In genomic region chrX:96329764-96330163, GRCm38 (mm10) we compare ENCODE assay signal across 10 mouse cellular contexts. TPM values are rescaled to one million over a fixed set of nuclear protein-coding genes. Genes with fewer than 3 reads are reported as not detected.
DNase-seq lines count a peak whose midpoint lies in the region; ATAC-seq and TF ChIP-seq lines count a peak whose summit lies in the region.
"Had no signal": no experiment of that assay in that cellular context is flagged by ENCODE, and none has a peak within 500 bp of the region (broad histone marks: within the 10 kb centered on the region; RNA-seq: fewer than 3 reads in every experiment).

No protein-coding gene starts in this region.

- no peaks in the 10 kb centered on the region for H3K9me3 ChIP-seq in hindbrain, embryonic 11.5 days (ENCODE audit: control insufficient read depth, low read length)
- H3K9me3 ChIP-seq in hindbrain, embryonic 13.5 days = no peaks in the 10 kb centered on the region
- H3K9me3 ChIP-seq: heart, embryonic 15.5 days had no signal

- no peak for ATAC-seq in hindbrain, embryonic 11.5 days (ENCODE audit: low FRiP score)
- no peak for ATAC-seq in hindbrain, embryonic 13.5 days (ENCODE audit: low FRiP score)
- no peak for ATAC-seq in inflammation-experienced regulatory T-cells, adult 6 months

- no peaks in the 10 kb centered on the region for H3K27me3 ChIP-seq in hindbrain, embryonic 11.5 days (ENCODE audit: control insufficient read depth, insufficient read depth, low read length)
- no peaks in the 10 kb centered on the region for H3K27me3 ChIP-seq in hindbrain, embryonic 13.5 days
- H3K27me3 ChIP-seq: heart, embryonic 15.5 days had no signal

- no peak overlapping the region for H3K27ac ChIP-seq in hindbrain, embryonic 11.5 days (ENCODE audit: low read depth, low read length)
- H3K27ac ChIP-seq in hindbrain, embryonic 13.5 days = no peak overlapping the region
- no peak overlapping the region for H3K27ac ChIP-seq in layer of hippocampus, adult 2 months
- H3K27ac ChIP-seq: heart, embryonic 15.5 days had no signal

- H3K9ac ChIP-seq in hindbrain, embryonic 11.5 days (ENCODE audit: low read depth, low read length) = no peak overlapping the region
- no peak overlapping the region for H3K9ac ChIP-seq in hindbrain, embryonic 13.5 days
- H3K9ac ChIP-seq: heart, embryonic 15.5 days had no signal

- H3K4me3 ChIP-seq in hindbrain, embryonic 11.5 days (ENCODE audit: low read depth, low read length) = no peak overlapping the region
- no peak overlapping the region for H3K4me3 ChIP-seq in hindbrain, embryonic 13.5 days
- no peak overlapping the region for H3K4me3 ChIP-seq in layer of hippocampus, adult 2 months
- H3K4me3 ChIP-seq: heart, embryonic 15.5 days had no signal

- no peaks in the 10 kb centered on the region for H3K36me3 ChIP-seq in hindbrain, embryonic 11.5 days (ENCODE audit: control insufficient read depth, insufficient read depth, low read length)
- no peaks in the 10 kb centered on the region for H3K36me3 ChIP-seq in hindbrain, embryonic 13.5 days
- H3K36me3 ChIP-seq: heart, embryonic 15.5 days had no signal

- no peaks in the 10 kb centered on the region for H3K4me1 ChIP-seq in hindbrain, embryonic 11.5 days (replicated peaks; ENCODE audit: control insufficient read depth, insufficient read depth, low read length)
- no peaks in the 10 kb centered on the region for H3K4me1 ChIP-seq in hindbrain, embryonic 13.5 days (replicated peaks)
- H3K4me1 ChIP-seq: heart, embryonic 15.5 days had no signal

- peak; percentile 70 for TF ChIP-seq CTCF in layer of hippocampus, adult 2 months (conservative IDR thresholded peaks at IDR 0.05)

- H3K4me2 ChIP-seq in hindbrain, embryonic 11.5 days (replicated peaks; ENCODE audit: low read depth, low read length) = no peak overlapping the region
- no peak overlapping the region for H3K4me2 ChIP-seq in hindbrain, embryonic 13.5 days
- H3K4me2 ChIP-seq: heart, embryonic 15.5 days had no signal

- 56% methylated on average over 4 of the region's 4 CpGs for WGBS in hindbrain, embryonic 11.5 days
- 48% methylated on average over 4 of the region's 4 CpGs for WGBS in hindbrain, embryonic 13.5 days

- peak; percentile 0 for DNase-seq in hindbrain, embryonic 11.5 days (ENCODE audit: low spot score)
- DNase-seq in 416B (ENCODE audit: low read depth) (peak; percentile 80), MEL-GATA-1-ER (ENCODE audit: extremely low read depth, low read depth) (peak; percentile 43)
- DNase-seq in layer of hippocampus, adult 2 months (ENCODE audit: low spot score in 2 of 2) = no peak
- DNase-seq in thymus, postnatal 0 days (ENCODE audit: low spot score) = no peak
- DNase-seq in urinary bladder, postnatal 4 days (ENCODE audit: low spot score in 2 of 2) = no peak

RNA-seq across cellular contexts. Expression of gene Vsig4, which starts 36.5 kb away (rescaled TPM):
- 0.14 TPM in 1 of 2 replicates, not detected in the other for polyA plus RNA-seq in hindbrain, embryonic 11.5 days (2014; fragmentation: Nextera tagmentation; extraction: Ambion mirVana)
- not detected in 2 replicates for polyA plus RNA-seq in hindbrain, embryonic 13.5 days (2015; fragmentation: Nextera tagmentation; extraction: Ambion mirVana)
- total RNA-seq in layer of hippocampus, adult 2 months (2021) = not detected
- polyA plus RNA-seq in inflammation-experienced regulatory T-cells, adult 6 months (2017; shearing (Covaris generic)) = not detected
- polyA plus RNA-seq in thymus, postnatal 0 days (2015; fragmentation: Nextera tagmentation; extraction: Ambion mirVana) = not detected in 2 replicates
- polyA plus RNA-seq: small intestine, adult 2 months had no signal

Comparison
In these comparisons a context has a peak if more than half of its experiments do, and no peak if none do; other contexts are left out.
1. DNase-seq: peak in hindbrain, embryonic 11.5 days (single experiment), 416B (single experiment) and MEL-GATA-1-ER (single experiment); none in layer of hippocampus, adult 2 months (0 of 2), thymus, postnatal 0 days (single experiment) and urinary bladder, postnatal 4 days (0 of 2).